Mouse (Mus musculus): Measurements from ENCODE around the gene Ak7.

DNA sequence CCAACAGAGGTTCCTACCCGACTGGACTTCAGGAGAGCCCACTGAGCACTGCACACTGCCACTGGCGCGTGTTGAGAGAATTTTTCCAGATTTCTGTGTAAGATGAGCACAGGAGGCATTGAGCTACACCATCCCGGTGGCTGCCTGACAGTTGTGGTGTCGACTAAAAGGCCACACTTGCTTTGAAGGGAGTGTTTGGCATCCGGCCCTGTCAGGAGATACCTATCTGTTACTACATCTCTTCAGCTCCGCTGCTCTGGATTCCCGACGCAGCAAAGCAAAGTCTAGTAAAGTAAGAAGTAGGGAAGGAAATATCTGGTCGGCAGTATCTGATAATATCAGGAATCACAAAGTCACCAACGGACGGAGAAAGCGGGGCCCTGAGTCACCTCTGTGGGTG is 16.3 kb upstream of the Ak7 start:
- TF ChIP-seq CTCF (IDR thresholded peaks at IDR 0.05; ENCODE audit: extremely low read depth, insufficient read length, insufficient replicate concordance, low read depth, low read length) = no peak
- TF ChIP-seq POLR2A (IDR thresholded peaks at IDR 0.05; ENCODE audit: low read depth, low read length) = no peak

Measured in small intestine, adult 2 months (tissue).